8 mouse cellular contexts compared by ENCODE assay signal in the genomic region with DNA sequence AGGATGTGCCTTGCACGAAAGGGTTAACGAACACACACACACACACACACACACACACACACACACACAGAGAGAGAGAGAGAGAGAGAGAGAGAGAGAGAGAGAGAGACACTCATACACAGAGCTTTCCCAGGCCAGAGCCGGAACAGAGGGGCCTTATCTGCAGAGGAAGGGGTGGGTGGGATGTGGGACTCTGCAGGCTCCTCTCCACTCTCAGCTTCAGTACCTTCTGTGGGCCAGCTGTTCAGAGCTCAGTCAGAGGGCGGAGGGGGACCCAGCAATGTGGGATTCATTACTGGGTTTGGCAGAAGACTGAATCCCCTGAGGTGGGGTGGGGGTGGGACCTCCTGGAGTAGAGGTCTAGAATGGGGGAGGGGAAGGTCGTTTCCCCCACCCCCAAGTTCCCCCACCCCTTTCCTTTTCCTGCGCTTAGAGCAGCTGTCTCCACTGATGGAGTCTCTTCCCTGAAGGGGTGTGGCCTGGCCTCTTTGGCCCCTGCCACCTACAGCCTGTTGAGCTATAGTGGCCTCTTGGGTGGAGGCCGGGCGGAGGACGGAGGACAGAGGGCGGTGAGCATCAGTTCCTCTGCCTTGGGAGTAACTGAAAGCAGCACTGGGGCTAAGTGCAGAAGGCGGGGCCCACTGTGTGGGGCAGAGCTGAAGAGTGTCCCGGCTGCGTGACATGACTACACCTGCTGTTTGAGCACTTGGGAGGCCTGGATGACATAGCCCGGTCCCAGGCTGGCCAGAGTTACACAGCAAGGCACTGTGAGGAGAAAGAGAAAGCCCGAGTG.
DNase-seq lines count a peak whose midpoint lies in the region; ATAC-seq and TF ChIP-seq lines count a peak whose summit lies in the region.

No protein-coding gene starts in this region.

- TF ChIP-seq CTCF in brain, embryonic 14.5 days (IDR thresholded peaks at IDR 0.05; ENCODE audit: borderline replicate concordance, extremely low read depth, insufficient read depth, insufficient read length): no peak

- TF ChIP-seq POLR2A in brain, embryonic 14.5 days (IDR thresholded peaks at IDR 0.05; ENCODE audit: borderline replicate concordance, extremely low read depth, insufficient read depth, insufficient read length, poor library complexity, severe bottlenecking): no peak

- no peak overlapping the region for H3K4me3 ChIP-seq in heart, embryonic 13.5 days
- H3K4me3 ChIP-seq in limb, embryonic 15.5 days: no peak overlapping the region
- no peak overlapping the region for H3K4me3 ChIP-seq in midbrain, embryonic 16.5 days (ENCODE audit: low read depth, low read length)

- 18% methylated on average over 15 of the region's 15 CpGs for WGBS in heart, embryonic 13.5 days
- 20% methylated on average over 15 of the region's 15 CpGs for WGBS in limb, embryonic 15.5 days
- WGBS in midbrain, embryonic 16.5 days: 44% methylated on average over 14 of the region's 15 CpGs

- H3K9ac ChIP-seq in heart, embryonic 13.5 days: 0 out of 2 replicates have a peak overlapping the region, but pooled peaks have one; percentile 8
- H3K9ac ChIP-seq in limb, embryonic 15.5 days: no peak overlapping the region
- no peak overlapping the region for H3K9ac ChIP-seq in midbrain, embryonic 16.5 days (ENCODE audit: low read depth, low read length)

- H3K27me3 ChIP-seq in heart, embryonic 13.5 days (replicated peaks): no peaks in the 10 kb centered on the region
- H3K27me3 ChIP-seq in limb, embryonic 15.5 days: no peaks in the 10 kb centered on the region
- H3K27me3 ChIP-seq in midbrain, embryonic 16.5 days (ENCODE audit: control insufficient read depth, insufficient read depth, low read depth, low read length): no peaks in the 10 kb centered on the region

- H3K27ac ChIP-seq in heart, embryonic 13.5 days (replicated peaks): peak overlapping the region; percentile 87
- H3K27ac ChIP-seq in limb, embryonic 15.5 days: peak overlapping the region; percentile 85
- H3K27ac ChIP-seq in midbrain, embryonic 16.5 days (ENCODE audit: low read length): peak overlapping the region; percentile 22; the same call in 1 of the 2 replicates

- peak overlapping the region; percentile 29 for H3K4me2 ChIP-seq in heart, embryonic 13.5 days
- H3K4me2 ChIP-seq in limb, embryonic 15.5 days: peak overlapping the region; percentile 22
- H3K4me2 ChIP-seq in midbrain, embryonic 16.5 days (ENCODE audit: low read length): no peak overlapping the region

- no peaks in the 10 kb centered on the region for H3K9me3 ChIP-seq in heart, embryonic 13.5 days
- H3K9me3 ChIP-seq in limb, embryonic 15.5 days: no peaks in the 10 kb centered on the region
- no peaks in the 10 kb centered on the region for H3K9me3 ChIP-seq in midbrain, embryonic 16.5 days (replicated peaks; ENCODE audit: control insufficient read depth, low read length, poor library complexity, severe bottlenecking)

- DNase-seq in CD4-positive, CD25-positive, alpha-beta regulatory T cell, adult 2 months (ENCODE audit: low read depth, low spot score): peak; percentile 76
- peak; percentile 71 for DNase-seq in brain, embryonic 14.5 days (ENCODE audit: low read depth)
- DNase-seq in thymus, postnatal 4 days: peak; percentile 74
- DNase-seq in layer of hippocampus, postnatal 14 days (ENCODE audit: low spot score in 2 of 2): no peak
- no peak for DNase-seq in left cerebral cortex, adult 9 months (ENCODE audit: low spot score in 2 of 2)

- peak; percentile 45; the same call in 1 of the 2 replicates for ATAC-seq in heart, embryonic 13.5 days (ENCODE audit: extremely low read depth, insufficient number of reproducible peaks, low FRiP score, low TSS enrichment)
- ATAC-seq in limb, embryonic 15.5 days (ENCODE audit: insufficient number of reproducible peaks, low FRiP score, low TSS enrichment, low read depth): peak; percentile 69
- ATAC-seq in midbrain, embryonic 16.5 days: peak; percentile 40

- H3K4me1 ChIP-seq in heart, embryonic 13.5 days: peaks cover 97% of the 10 kb centered on the region
- H3K4me1 ChIP-seq in limb, embryonic 15.5 days: peaks cover 93% of the 10 kb centered on the region
- peaks cover 24% of the 10 kb centered on the region for H3K4me1 ChIP-seq in midbrain, embryonic 16.5 days (ENCODE audit: control insufficient read depth, insufficient read depth, low read length)

- H3K36me3 ChIP-seq in heart, embryonic 13.5 days: no peaks in the 10 kb centered on the region
- H3K36me3 ChIP-seq in limb, embryonic 15.5 days: no peaks in the 10 kb centered on the region
- H3K36me3 ChIP-seq in midbrain, embryonic 16.5 days (ENCODE audit: control insufficient read depth, insufficient read depth, low read length): no peaks in the 10 kb centered on the region

Comparison
In these comparisons a context has a peak if more than half of its experiments do, and no peak if none do; other contexts are left out.
1. DNase-seq: peak in CD4-positive, CD25-positive, alpha-beta regulatory T cell, adult 2 months (single experiment), brain, embryonic 14.5 days (single experiment) and thymus, postnatal 4 days (single experiment); none in layer of hippocampus, postnatal 14 days (0 of 2) and left cerebral cortex, adult 9 months (0 of 2).
2. H3K27ac ChIP-seq: peak in every context shown above with its lines; median percentile 87 in heart, embryonic 13.5 days; 85 in limb, embryonic 15.5 days; 22 in midbrain, embryonic 16.5 days.
3. Peak in every context shown above with its lines, with median percentiles within 50 percentile points of each other: ATAC-seq.